Mouse (Mus musculus) gastrocnemius, postnatal 36 days (tissue): ENCODE measurements at regions not wholly inside any gene's neighbourhood (a gene's known extent, or its start where the extent isn't known, plus 50 kb on each side); places are given as distances from the start of the nearest gene placed in this dataset.

Source experiments
- DNase-seq, 2 experiments: peaks; one replicate each; pipeline ENCODE4 v3.0.0; 2022
- intact Hi-C: fragments of 180-260 bp; cut with DNase I; formaldehyde crosslinking; loops from one replicate; pipeline ENCODE4 v1.15.1; 2025

DNA sequence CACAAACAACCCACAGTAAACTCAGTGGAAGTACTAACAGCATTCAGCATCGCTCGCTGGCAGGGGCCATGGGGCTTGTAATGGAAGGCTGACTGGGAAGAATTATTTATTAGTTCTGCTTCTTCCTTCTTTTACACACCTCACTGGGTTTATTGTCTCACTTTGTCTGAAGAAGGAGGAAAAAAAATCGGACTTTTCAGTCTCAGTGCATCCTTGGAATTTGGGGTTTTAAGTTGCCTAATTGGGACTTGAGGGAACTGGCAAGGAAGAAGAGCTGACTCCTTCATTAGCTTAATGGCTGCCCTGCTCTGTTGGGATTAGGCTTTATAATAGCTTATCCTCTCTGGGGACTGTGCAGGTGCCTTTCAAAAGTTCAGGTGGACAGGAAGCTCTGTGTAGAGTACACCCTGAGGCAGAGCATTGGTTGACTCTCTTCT is 54.4 kb upstream of the Krr1 start:
- intact Hi-C loops, result no loop called here

DNA sequence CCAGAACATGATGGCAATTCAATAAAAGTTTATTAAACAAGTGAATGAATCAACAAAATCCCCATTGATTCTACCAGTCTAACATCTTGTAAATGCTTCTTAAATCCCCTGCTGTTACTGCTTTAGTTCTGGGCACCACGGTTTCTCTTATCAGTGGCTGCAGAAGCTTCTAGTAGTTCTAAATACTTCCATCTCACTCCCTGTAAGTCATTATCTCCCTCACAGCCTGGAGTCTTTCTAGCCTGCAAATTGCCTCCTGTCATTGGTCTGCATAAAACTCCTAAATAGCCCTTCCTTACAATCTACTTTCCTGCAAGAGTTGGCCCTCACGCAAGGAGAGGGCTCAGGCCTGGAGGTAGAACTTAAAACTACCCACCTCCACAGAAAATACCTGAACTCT is 53.0 kb upstream of the Krr1 start:
- intact Hi-C loops, result no loop called here
- no peak for DNase-seq

More for the DNA sequence above, 54.4 kb upstream of the Krr1 start:
- no peak for DNase-seq

DNA sequence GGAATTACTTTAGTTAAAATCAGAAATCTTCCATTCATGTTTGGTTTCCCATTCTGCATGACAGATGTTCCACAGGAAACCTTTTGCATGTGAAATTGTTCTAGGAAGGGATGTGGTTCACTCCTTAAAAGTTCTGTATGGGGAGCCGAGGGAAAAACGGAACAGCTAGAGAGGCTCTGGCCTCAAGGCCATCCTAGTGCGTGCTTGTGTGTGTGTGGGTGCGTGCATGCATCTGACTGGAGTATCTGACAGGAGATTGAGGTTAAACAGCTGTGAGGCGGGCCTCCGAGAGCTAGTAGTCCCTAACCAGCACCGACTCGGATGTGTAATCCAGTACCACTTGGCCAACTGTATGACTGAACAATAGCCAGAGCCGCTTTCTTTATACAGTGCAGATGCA is 51.0 kb upstream of the Krr1 start:
- no peak for DNase-seq
- intact Hi-C loops, result no loop called here
